Mouse (Mus musculus) layer of hippocampus, postnatal 25 days (tissue): ENCODE results near the gene Sec1. TPM values are rescaled to one million over a fixed set of nuclear protein-coding genes. Genes with fewer than 3 reads are reported as not detected.

ENCODE experiments used
- DNase-seq, 2 experiments: peaks; one replicate each; pipeline ENCODE4 v3.0.0; 2022; ENCODE audit warnings: mixed read lengths in 2 of 2, low spot score in 1 of 2; ENCODE audit errors: extremely low spot score in 1 of 2
- total RNA-seq, 2 experiments: library from RNA; stranded (reverse); gene quantifications; 2 replicates each; pipeline ENCODE4 v1.2.3; 2021

The Sec1 gene
- total RNA-seq: under 1 TPM; 0.80 to 0.86 TPM

DNA sequence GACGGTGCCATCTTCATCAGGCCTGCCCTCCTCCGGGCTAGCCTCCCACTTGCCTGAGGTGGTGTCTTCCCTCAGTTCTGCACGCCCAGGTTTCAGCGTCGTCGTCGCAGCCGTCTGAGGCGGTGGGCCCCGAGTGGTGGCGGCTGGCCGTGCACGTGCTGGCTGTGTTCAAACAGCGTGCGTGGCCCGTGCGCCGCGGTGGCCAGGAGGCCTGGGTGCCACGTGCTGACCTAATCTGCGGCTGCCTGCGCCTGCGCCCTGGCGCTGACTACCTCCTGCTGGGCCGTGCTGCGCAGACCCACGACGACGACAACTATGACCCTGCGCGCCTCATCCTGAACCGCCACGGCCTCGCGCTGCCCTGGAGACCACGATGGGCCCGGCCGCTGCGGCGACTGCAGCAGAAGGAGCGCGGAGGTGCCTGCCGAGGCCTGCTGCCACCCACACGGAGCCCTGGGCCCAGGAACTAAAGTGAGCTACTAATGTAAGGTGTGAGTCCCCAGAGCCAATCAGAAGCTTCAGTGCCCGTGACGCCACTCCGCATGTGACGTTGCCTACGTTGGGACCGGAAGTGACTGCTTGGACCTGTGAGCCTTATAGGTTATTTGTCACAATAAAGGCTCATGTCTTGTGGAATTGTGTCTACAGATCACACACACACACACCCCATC is at the start of gene Sec1:
Gene Sec1 (minus strand): TSS at position 482 of the 671 bp plus-strand sequence.
- DNase-seq: no peak

DNA sequence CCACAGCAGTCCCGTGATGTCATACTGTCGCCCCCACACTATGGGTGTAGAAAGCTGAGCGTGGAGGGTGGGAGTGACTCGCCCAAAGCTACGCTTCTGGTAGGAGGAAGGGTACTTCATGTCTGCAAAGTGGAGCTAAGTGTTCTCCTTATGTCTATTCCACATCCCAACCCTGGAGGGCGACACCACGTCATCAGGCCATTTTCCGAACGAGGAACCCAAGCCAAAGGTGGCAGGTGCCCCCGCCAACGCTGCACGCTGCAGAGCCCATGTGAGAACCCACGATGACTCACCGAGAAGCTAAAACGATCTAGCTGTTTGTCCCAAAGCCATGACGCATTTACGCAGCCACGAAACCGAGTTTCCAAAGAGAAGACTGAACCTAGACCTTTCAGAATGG is 48.1 kb upstream of the Sec1 start:
- DNase-seq: peak; percentile 51 to 66

DNA sequence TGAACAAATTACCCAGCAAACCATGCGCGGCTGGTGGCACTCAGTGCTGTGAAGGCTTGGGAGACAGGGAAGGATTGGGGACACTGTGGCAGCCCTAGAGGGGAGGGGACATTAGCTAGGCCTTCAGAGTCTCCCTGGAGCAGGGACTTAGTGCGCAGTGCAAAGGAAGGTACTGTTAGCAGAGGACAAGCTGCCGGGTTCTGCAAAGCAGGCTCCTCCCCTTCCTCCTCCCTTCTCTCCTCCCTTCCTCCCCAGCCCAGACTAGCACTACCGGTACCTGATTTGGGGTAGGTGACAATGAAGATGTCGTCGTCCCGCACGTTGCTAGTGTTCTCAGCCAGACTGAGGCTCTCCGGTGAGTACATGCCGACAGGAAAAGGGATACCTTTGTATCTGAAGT is 47.6 kb upstream of the Sec1 start:
- DNase-seq: no peak

DNA sequence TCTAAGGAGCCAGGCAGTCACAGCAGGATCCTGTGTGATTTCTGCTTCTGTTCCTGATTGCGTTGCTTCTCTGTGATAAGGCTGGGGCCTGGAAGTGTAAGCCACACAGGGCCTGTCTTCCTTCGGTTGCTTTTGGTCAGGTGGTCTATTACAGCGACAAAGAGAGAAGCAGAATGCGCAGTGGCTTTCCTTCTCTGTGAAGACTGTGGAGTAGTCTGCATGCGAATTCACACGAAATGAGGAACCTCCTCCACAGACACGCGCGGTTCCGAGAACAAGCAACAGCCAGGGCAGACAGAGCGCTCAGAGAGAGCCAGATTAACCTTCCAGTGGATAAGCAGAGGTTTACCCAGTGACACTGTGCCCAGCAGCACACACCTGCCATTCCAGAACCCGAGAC is 47.1 kb upstream of the Sec1 start:
- DNase-seq: no peak

DNA sequence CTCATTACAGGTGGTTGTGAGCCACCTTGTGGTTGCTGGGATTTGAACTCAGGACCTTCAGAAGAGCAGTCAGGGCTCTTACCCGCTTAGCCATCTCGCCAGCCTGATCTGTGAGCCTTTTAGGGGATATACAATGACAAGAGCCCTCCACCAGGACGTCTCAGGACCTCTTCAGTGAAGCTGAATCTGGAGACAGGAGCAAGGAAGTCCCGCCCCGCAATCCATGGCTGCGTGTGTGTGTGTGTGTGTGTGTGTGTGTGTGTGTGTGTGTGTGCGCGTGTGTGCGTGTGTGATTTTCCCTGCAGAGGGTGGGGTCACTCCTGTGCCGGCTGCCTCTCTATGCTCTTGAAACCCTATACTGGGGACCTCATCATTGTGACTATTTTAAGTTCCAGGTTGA is 45.6 kb upstream of the Sec1 start:
- no peak for DNase-seq

DNA sequence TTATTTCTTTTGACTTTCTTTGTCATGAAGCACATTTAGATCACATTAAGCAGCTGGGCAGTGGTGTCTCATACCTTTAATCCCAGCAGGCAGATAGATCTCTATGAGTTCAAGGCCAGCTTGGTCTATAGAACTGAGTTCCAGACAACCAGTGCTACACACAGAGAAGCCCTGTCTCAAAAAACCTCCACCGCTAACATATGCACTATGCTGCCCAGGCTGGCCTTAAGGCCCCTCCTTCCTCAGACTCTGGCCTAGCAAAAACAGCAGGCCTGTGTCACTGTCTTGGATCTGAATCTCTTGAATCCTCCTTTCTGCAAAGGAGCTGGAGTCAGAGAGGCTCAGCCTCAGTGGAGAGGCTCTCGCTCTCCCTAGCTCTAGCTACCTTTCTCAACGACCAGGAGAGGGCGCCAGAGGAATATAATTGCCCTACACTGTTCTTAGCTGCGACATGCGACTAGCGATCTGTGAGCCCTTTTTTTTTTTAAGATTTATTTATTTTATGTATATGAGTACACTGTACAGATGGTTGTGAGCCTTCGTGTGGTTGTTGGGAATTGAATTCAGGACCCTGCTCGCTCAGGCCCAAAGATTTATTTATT is 45.1 kb upstream of the Sec1 start:
- peak; percentile 76 to 96 for DNase-seq

DNA sequence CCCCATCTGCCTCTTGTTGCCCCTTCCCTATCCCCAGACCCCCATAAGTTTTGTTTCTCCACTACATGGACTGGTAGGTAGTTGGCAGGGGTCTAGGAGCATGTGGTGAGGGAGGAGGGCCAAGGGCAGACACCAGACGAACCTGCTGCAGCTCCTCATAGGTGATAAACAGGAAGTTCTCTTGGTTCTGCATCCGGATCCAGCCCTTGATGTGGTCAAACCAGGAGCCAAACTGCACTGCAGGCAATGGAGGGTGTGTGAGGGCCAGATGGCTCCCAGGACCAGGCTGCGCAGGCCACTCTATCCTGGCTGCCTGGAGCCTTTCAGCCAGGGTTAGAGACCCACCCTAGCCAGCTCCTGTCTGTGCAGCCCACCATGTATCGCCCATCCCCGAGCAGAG is 39.3 kb upstream of the Sec1 start:
- no peak for DNase-seq

DNA sequence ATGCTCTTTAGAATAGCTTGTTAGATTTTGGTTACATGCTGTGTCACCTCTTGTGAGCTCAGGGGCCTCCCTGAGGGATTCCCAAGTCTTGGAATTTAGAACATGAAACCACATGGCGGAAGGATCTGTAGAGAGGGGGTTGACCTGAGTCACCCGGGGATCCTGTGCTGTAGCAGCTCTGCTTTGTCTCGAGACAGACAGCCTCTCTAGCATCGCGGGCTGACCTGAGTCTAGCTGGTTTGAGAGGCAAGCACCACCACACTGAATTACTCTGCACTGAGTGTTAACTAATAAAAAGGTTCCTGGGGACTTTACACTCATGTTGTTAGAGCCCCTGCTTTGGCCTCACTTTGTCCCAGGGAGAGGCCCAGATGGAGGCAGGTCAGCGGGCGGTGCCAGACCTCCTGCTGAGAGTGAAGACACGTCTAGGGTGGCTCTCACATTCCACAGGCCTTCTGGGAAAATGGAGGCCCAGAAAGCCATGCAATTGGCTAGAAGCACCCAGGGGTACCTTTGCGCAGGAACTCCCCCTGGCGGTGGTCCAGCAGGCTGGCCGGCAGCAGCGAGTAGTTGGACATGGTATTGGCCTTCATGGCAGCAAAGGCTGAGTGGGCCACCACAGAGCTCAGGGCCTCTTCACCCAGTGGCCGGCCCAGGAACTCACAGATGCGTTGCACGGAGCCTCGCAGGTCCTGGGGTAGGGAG is 36.7 kb upstream of the Sec1 start:
- no peak for DNase-seq

DNA sequence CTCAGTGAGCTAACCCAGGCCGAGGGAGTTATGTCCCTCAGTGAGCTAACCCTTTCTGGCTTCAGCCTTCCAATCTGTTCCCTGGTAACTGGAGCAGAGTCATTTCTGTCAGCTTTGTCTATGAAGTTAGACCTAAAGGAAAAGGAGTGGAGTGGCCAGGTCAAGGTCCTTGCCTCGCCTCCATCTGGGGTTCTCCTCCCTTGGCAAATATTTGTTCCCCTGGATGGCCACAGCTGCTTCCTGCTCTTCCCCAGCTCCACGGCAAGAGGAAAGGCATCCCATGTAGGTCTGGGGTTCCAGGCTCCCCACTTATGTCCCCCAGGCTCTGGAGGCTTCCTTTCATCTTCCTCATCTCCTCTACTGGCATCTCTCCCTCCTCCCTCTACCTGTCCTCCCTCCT is 33.4 kb upstream of the Sec1 start:
- DNase-seq: no peak

DNA sequence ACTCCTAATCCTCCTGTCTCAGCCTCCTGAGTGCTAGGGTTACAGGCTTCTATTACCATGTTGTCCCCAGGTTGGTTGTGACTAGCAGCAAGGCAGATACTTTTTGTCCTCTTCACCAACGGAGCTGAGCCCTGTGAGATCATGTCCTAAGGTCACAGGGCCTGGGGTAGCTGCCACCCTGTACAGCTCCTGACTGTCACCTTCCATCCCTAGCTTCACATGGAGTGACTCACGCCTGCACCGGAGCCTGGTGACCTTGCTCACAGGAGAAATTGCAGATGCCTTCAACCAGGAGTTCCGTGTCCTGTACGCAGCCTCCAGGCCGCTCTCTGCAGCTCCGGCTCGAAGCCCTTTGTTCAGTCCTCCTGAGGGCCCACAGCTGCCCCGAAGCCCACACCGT is 32.2 kb upstream of the Sec1 start:
- no peak for DNase-seq

DNA sequence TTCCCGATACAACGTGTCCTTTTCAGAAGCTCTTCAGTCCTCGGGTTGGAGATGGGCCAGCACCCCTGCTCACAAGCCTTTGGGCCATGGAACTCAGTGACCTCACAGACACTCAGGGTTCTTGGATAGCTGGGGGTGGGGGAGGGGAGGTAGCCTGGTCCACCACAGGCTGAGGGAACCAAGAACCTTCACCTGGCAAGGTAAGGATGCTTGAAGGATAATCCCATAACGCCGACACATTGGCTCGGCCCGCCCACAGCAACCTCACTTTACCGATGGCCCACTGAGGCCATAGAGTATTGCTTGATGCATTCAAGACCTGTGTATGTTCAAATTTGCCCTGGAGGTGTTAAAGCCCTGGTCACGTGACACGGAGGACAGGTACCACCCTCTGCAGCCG is 31.5 kb upstream of the Sec1 start, which contains the start of gene Spaca4:
Gene Spaca4 (minus strand): TSS at position 101 of the 400 bp plus-strand sequence.
- DNase-seq: no peak

DNA sequence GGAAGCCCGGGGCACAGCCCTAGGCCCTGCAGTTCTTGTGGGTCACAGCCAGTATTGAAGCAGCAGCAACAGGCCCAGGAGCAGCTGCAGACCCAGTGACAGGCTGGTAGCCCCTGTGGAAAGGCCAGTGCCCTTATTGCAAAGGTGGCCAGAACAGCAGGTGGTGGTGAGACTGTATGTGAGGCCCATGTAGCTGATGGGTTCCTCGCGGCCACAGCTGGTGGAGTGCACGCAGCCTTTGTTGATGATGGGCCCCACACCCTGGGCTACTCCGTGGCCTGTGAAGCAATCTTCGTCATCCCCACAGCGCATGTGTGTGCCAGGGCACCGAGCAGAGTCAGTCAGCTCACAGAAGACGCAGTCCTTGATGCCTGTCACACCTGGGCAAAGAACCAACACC is 30.9 kb upstream of the Sec1 start:
- DNase-seq: no peak

DNA sequence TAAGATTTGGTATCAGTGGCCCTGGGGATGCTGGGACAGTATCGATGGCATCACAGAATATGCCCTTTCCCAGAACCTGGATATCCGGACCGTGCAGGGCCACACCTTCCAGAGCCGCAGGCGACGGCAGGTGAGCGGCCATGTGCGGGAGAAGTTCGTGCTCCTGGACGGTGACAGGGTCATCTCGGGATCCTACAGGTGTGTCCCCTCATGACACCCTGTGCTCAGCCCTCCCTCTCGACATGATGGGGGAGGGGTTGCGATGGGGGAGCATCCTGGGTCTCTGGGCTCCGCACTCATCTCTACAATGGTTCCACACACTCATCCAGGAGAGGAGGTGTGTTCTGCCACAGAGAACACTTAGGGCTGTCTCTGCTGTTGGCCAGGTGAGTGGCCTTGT is 29.6 kb upstream of the Sec1 start:
- DNase-seq: no peak

DNA sequence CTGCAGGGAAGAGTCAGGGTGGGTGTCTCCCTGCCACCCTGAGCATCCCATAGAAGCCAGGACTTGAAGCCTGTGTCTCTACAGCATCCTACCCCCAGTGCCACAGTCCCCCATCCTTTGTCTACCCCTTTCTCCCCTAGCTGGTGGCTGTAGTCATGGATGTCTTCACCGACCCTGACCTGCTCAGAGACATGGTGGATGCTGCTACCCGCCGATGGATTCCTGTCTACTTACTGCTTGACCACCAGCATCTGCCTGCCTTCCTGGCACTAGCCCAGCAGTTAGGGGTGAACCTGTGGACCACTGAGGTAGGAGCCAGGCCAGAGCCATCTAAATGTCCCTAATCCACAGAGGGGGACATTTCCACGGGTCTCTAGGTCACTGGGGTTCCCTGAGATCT is 29.1 kb upstream of the Sec1 start:
- DNase-seq: no peak

DNA sequence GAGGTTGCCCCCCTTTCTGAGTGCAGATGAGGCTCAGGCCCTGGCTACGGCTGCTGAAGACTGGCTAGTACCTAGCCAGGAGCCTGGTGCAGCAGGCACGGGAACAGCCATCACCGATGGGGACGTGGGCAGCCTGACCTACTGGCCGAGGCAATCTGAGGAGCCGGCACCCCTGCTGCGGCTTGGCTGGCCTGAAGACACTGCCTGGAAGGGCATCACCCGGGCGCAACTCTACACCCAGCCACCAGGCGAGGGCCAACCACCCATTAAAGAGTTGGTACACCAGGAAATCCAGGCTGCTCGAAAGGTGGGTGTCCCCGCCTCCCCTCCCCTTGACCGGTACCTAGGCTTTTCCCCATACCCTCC is 28.1 kb upstream of the Sec1 start:
- no peak for DNase-seq

DNA sequence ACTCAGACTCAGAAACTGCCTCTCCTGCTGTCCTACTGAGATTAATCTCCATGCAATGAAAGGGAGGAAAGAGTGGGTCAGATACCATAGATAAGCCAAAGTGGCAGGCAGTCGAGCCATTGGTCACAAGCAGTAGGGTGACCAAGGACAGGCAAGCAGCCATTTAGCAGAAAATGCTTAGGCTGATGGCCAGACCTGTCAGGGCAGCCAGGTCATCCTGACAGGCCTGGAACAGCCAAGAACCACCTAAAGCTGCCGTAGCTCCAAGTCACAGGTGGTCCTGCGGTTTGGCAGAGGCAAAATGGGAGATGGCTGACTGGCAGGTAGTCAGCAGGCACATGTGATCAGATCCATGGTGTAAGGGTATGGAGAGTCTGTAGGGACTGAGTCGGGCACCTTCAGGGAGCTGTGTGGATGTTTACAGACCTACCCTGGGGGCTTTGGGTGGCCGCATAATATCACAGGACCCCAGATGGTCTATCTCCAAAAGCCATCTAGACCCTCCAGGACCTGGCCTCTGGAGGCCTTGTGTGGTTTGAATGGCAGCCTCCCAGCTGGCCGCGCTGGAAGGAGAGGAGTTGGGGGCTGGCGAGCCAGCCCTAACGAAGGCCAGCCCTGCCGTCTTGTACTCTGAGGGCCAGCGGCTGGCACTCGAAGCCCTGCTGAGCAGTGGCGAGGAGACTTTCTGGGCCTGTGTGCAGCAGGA is 27.6 kb upstream of the Sec1 start:
- no peak for DNase-seq

DNA sequence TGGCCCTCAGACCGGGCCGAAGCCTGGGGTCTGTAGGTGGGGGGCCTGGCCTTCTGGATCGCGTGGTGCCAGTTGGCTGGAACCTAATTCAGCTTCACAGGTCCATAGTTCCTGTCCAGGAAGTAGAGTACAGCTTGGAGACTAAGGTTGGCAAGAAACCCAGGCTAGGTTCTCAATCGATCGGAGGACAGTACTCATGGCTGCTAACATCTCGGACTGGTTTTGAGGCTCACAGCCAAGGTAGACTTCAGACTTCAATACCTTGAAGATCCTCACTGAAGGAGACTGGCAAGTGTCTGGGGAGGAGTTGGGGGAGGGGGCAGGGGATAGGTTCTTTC is 27.0 kb upstream of the Sec1 start:
- peak in 1 of 2 experiments; percentile 8 for DNase-seq

DNA sequence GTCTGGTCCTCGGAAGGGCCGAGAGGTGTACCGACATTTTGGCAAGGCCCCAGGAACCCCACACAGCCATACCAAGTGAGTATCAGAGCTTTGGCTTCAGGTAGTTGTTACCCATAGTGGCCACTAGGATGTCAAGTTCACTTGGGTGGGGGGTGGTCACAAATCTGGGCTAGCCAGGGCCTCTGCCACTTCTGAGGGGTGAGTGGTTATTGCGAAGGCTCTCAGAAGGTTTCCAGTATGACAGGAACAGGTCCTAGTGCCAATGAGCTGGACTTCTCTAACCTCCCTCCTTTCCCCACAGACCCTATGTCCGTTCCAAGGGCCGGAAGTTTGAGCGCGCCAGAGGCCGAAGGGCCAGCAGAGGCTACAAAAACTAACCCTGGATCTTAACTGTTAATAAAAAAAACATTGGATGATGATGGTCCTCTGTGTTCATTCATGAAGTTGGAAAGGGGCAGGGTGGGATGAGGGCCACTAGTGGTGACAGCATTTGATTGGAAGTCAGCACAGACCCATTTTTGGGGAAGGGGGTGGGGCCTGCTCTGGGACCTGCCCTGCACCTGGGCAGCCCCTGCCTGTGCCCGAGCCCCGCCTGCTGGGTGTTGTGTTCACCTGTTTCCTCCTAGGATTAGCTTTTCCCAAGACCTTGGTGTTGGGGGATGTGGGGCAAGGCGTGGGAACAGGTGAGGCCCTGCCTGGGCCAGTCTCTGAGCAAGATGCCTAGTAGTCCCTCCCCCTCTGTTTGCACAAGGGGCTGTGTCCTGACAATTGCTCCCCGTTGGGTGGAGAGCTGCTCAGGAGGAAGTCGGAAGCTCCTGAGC is 26.4 kb upstream of the Sec1 start, which contains the start of gene Fam83e:
Gene Fam83e (plus strand): TSS at position 800 of the 821 bp plus-strand sequence.
- DNase-seq: no peak

DNA sequence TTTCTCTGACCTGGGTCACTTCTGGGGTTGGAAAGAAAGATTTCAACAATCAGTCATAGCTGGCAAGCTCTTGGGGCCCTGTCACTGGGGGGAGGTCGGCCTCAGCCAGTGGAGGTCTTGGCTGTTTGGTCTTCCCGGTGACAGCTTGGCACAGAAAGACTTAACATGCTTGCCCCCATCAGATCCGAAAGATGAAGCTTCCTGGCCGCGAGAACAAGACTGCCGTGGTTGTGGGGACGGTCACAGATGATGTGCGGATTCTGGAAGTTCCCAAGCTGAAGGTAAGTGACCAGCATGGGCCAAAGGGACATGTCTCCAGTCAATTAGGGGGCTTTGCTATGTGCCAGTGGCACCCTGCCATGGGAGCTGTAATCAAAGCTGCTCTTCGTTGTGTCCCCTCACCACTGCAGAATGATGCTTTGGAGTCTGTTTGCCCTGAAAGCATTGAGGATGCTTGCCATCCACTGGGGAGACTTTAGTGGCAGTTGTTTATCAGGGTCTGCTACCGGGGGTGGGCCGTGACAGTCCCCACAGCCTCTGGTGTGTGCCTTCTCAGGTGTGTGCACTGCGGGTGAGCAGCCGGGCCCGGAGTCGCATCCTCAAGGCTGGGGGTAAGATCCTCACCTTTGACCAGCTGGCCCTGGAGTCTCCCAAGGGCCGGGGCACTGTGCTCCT is 25.7 kb upstream of the Sec1 start:
- DNase-seq: no peak

DNA sequence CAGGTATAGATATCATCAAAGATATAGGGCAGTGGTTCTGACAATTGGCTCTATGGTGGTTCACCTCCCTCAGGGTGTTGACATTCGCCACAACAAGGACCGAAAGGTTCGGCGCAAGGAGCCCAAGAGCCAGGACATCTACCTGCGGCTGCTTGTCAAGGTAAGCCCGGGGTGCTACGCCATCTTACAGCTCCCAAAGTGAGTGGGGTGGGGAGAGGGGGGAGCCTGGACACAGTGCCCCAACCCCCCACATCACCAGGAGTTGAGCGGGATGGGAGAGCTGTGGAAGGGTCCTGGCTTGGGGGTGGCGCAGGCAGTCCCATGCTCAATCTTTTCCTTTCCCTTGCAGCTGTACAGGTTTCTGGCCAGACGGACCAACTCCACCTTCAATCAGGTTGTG is 25.0 kb upstream of the Sec1 start:
- DNase-seq: no peak
